Mouse (Mus musculus) C2C12 (cell line): ENCODE data around the gene Coq4.

Experiments
- CEBPB ChIP-seq: IDR thresholded peaks from one replicate; pipeline ENCODE4 v1.6.1; 2011; ENCODE audit warnings: low read depth, mild to moderate bottlenecking, control low read depth, moderate library complexity
- CTCF ChIP-seq: IDR thresholded peaks from one replicate; pipeline ENCODE4 v1.5.1; 2011; ENCODE audit not compliant: control insufficient read depth, insufficient read depth, insufficient read length
- FOSL1 ChIP-seq: IDR thresholded peaks from one replicate; pipeline ENCODE4 v1.8.0; 2011; ENCODE audit warnings: mild to moderate bottlenecking, low read length; ENCODE audit not compliant: poor library complexity, insufficient read depth, severe bottlenecking
- MAX ChIP-seq: IDR thresholded peaks from one replicate; pipeline ENCODE4 v1.6.1; 2011; ENCODE audit warnings: mild to moderate bottlenecking, control low read depth
- MYOD1 ChIP-seq: IDR thresholded peaks from one replicate; pipeline ENCODE4 v1.6.1; 2011; ENCODE audit warnings: low read depth; ENCODE audit not compliant: control insufficient read depth, insufficient read length
- MYOG ChIP-seq: IDR thresholded peaks from one replicate; pipeline ENCODE4 v1.6.1; 2011; ENCODE audit not compliant: control insufficient read depth, insufficient read length; ENCODE audit errors: extremely low read depth
- USF1 ChIP-seq: IDR thresholded peaks from one replicate; pipeline ENCODE4 v1.6.1; 2011; ENCODE audit warnings: low read depth, mild to moderate bottlenecking, control low read depth, moderate library complexity

GRCm38 (mm10) chr2:29738799-29739198 lies 48.5 kb upstream of the Coq4 start:
- TF ChIP-seq CTCF (no peak), MAX (no peak), CEBPB (no peak), USF1 (no peak), MYOD1 (no peak), MYOG (no peak), FOSL1 (no peak)
